Mouse (Mus musculus) embryonic facial prominence, embryonic 13.5 days (tissue): ENCODE data around the gene Cgnl1. TPM values are rescaled to one million over a fixed set of nuclear protein-coding genes. Genes with fewer than 3 reads are reported as not detected.
"Not testable (repeated sequence)": the region's sequence is repeated elsewhere in the genome, so short reads cannot be mapped to it uniquely, and the experiment has no call there.

Experiments
- ATAC-seq: fragments of 200-750 bp; cut with Nextera tagmentation; 2 replicates; pipeline ENCODE4 v1.8.0; 2017; ENCODE audit warnings: low read depth; ENCODE audit not compliant: insufficient number of reproducible peaks, insufficient read depth, low FRiP score, low TSS enrichment
- H3K27ac ChIP-seq: fragments of 300-500 bp; sonication (generic); 2 replicates; pipeline ENCODE4 v1.5.1; 2015; ENCODE audit warnings: moderate library complexity, mild to moderate bottlenecking, inconsistent platforms
- H3K27me3 ChIP-seq: fragments of 300-500 bp; sonication (generic); 2 replicates; pipeline ENCODE4 v1.6.1; 2015; ENCODE audit warnings: mild to moderate bottlenecking, inconsistent platforms
- H3K36me3 ChIP-seq: fragments of 300-500 bp; sonication (generic); 2 replicates; pipeline ENCODE4 v1.6.1; 2015; ENCODE audit warnings: mild to moderate bottlenecking, inconsistent platforms
- H3K4me1 ChIP-seq: fragments of 300-500 bp; sonication (generic); 2 replicates; pipeline ENCODE4 v1.6.1; 2015; ENCODE audit warnings: inconsistent platforms
- H3K4me2 ChIP-seq: fragments of 300-500 bp; sonication (generic); 2 replicates; pipeline ENCODE4 v1.6.1; 2015; ENCODE audit warnings: moderate library complexity, mild to moderate bottlenecking, inconsistent platforms
- H3K4me3 ChIP-seq: fragments of 300-500 bp; sonication (generic); 2 replicates; pipeline ENCODE4 v1.5.1; 2015; ENCODE audit warnings: mild to moderate bottlenecking, inconsistent platforms
- H3K9ac ChIP-seq: fragments of 300-500 bp; sonication (generic); 2 replicates; pipeline ENCODE4 v1.6.1; 2015; ENCODE audit warnings: mild to moderate bottlenecking, inconsistent platforms
- H3K9me3 ChIP-seq: fragments of 300-500 bp; sonication (generic); 2 replicates; pipeline ENCODE4 v1.6.1; 2016; ENCODE audit warnings: inconsistent platforms
- WGBS: fragments of 180-500 bp; shearing (Covaris S2); methylation state at CpG from one replicate; pipeline ENCODE4 v1.1.7; 2015; ENCODE audit warnings: mixed read lengths; 5-methylcytosine and 5-hydroxymethylcytosine counted together
- polyA plus RNA-seq: library from polyadenylated mRNA; unstranded; fragments of >200 nt; fragmentation: Nextera tagmentation; extraction: Ambion mirVana; gene quantifications from 2 replicates; pipeline ENCODE4 v1.2.1, GENCODE M21; 2015

Cgnl1 gene
- polyA plus RNA-seq, 1 experiment from 2014 or later, result 9.7 TPM

DNA sequence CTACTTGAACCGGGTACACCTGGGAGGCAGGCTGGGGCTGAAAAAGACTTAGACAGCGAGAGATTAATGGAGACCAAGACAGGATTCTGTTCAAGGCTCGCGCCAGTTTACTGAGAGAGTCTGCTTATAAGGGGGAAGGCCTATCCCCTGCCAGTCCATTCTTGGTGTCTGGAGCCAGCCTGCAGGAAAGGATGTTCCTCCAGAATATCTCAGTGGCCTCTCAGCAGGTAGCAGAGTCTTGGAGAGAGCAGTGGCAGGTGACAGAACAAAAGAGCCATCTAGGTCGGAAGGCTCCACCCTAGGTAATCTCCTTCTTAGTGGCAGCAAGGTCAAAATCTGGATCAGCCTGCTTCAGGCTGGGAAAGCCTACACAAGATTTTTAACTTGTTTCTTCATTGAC lies 151.3 kb downstream of the Cgnl1 start:
- not testable (repeated sequence) for ATAC-seq, H3K9ac ChIP-seq
- 83% methylated on average over 5 of the region's 5 CpGs for WGBS

DNA sequence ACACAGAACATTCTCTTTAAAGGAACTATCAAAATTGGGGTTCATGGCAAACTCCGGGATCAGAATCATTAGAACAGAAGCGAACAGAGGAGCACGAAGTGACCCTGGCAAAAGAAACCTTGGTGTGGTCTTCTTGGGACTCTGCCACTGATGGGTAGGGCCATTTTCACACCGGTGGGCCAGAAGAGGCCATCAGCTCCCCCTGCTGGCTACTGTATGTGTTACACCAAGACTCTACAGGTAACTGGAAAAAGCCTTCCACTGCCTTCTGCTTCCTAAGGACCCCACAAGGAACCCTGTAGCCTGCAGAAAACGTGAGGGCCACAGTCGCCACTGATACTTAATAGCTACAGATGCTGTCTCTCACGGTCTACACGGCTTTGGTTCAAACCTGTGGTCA lies 154.0 kb downstream of the Cgnl1 start:
- H3K9ac ChIP-seq, result no peak overlapping the region
- no peak overlapping the region for H3K4me3 ChIP-seq
- no peak for ATAC-seq
- H3K4me1 ChIP-seq, result no peaks in the 10 kb centered on the region
- 50% methylated on average over 8 of the region's 8 CpGs for WGBS
- H3K27me3 ChIP-seq, result no peaks in the 10 kb centered on the region
- H3K9me3 ChIP-seq, result no peaks in the 10 kb centered on the region
- no peak overlapping the region for H3K4me2 ChIP-seq
- H3K36me3 ChIP-seq, result no peaks in the 10 kb centered on the region
- H3K27ac ChIP-seq, result no peak overlapping the region

More for the DNA sequence above, 151.3 kb downstream of the Cgnl1 start:
- H3K9me3 ChIP-seq, H3K27me3 ChIP-seq, H3K4me1 ChIP-seq, H3K36me3 ChIP-seq, H3K4me3 ChIP-seq, H3K4me2 ChIP-seq, H3K27ac ChIP-seq: not testable (repeated sequence)

DNA sequence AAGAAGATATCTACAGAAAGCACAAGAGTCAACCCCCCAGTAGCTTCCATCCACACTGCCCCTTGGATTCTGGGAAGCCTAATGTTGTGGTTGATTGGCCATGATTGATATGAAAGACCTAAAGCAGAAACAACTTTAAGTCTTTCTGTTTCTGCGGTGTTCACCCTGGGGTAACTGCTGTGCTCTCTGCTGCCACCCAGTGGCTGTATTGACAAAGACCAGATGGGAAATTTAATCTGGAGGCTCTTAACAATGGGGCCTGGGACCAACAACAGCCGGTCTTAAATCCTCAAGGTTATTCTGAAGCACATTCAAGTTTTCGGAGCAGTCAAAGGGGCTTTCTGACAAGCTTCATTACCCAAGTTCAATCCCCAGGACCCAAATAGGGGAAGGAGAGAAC lies 155.2 kb downstream of the Cgnl1 start:
- Histone ChIP-seq H3K27ac (no peak overlapping the region), H3K27me3 (no peaks in the 10 kb centered on the region), H3K4me3 (no peak overlapping the region), H3K9me3 (no peaks in the 10 kb centered on the region), H3K36me3 (no peaks in the 10 kb centered on the region), H3K4me2 (no peak overlapping the region), H3K4me1 (no peaks in the 10 kb centered on the region), H3K9ac (no peak overlapping the region)
- ATAC-seq, result no peak
- 15% methylated on average over 3 of the region's 3 CpGs for WGBS

DNA sequence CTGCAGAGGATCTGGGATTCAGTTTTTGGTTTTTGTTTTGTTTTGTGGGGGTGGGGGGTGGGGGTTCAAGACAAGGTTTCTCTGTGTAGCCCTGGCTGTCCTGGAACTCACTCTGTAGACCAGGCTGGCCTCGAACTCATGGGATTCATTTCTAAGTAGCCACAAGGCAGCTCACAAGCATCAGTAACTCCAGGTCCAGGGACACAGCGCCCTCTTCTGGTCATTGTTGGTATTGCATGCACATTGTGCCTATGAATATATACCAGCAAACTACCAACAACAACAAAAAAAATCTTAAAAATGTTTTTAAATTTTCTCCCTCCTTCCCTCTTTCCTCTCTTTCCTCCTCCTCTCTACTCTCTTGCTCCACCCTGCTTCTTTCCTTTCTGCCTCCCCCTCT lies 156.8 kb downstream of the Cgnl1 start:
- no peak for ATAC-seq
- Histone ChIP-seq H3K9me3 (no peaks in the 10 kb centered on the region), H3K9ac (no peak overlapping the region), H3K4me1 (0 out of 2 replicates have a peak, but pooled peaks cover 1% of the 10 kb centered on the region), H3K4me3 (no peak overlapping the region), H3K27ac (no peak overlapping the region), H3K4me2 (no peak overlapping the region), H3K36me3 (no peaks in the 10 kb centered on the region), H3K27me3 (no peaks in the 10 kb centered on the region)
- WGBS, result 24% methylated on average over 2 of the region's 2 CpGs

DNA sequence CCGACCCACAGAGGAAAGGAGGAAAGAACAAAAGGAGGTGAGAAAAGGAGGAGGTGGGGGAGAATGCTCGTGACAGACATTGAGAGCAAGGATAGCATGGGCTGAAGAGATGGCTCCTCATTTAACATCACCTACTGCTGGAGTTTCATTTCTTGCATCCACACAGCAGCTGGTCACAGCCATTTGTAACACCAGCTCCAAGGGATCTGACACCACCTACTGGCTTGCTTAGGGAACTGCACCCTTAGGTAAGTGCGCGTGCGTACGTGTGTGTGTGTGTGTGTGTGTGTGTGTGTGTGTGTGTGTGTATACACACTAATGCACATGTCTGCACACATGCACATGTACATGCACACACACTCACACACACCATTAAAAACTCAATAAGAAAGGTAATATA lies 158.4 kb downstream of the Cgnl1 start:
- Histone ChIP-seq H3K27me3 (no peaks in the 10 kb centered on the region), H3K9me3 (no peaks in the 10 kb centered on the region), H3K36me3 (no peaks in the 10 kb centered on the region), H3K4me2 (no peak overlapping the region), H3K27ac (no peak overlapping the region), H3K4me3 (no peak overlapping the region), H3K9ac (no peak overlapping the region), H3K4me1 (0 out of 2 replicates have a peak, but pooled peaks cover 4% of the 10 kb centered on the region)
- WGBS, result 71% methylated on average over 6 of the region's 6 CpGs
- ATAC-seq, result no peak

DNA sequence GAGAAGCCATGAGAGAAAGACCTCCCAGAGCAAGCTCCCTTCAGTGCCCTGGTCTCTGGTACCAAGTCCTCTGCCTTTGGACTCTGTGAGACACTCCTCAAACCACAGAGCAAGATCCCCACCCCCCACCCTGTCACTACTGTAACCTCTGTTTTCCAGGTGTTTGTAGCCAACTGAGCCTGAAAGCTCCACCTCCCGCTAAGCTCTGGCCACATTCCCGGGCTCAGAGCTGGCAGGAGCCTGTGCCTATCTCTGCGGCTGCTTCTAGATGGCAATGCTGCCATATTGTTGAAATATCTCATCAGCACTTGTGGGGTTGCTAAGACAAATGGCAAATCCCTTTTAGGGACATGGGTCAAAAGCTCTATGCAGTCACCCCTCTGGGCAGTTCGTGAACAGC lies 159.5 kb downstream of the Cgnl1 start:
- Histone ChIP-seq H3K9me3 (no peaks in the 10 kb centered on the region), H3K27me3 (no peaks in the 10 kb centered on the region), H3K36me3 (no peaks in the 10 kb centered on the region), H3K9ac (no peak overlapping the region), H3K4me2 (no peak overlapping the region), H3K4me1 (0 out of 2 replicates have a peak, but pooled peaks cover 4% of the 10 kb centered on the region), H3K27ac (no peak overlapping the region), H3K4me3 (no peak overlapping the region)
- 74% methylated on average over 4 of the region's 4 CpGs for WGBS
- ATAC-seq, result no peak

DNA sequence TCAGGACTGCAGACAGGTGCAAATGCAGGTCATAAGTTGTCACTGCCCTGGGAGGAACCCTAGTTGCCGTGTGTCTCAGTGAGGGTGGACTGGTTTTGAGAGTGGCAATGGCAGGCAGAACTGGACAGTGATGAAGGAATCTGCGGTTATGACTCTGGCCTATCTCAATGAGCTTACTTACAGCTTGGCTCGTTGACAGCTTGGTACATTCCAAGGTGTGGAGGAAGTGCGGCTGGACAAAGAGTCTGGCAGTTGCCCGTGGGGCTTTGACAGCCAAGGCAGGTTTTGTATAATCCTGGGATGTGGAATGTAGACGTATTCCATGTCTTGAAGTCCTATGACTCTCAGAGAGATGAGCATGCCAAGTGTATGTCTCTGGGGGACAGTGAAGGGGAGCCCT lies 162.4 kb downstream of the Cgnl1 start:
- no peak for ATAC-seq
- no peaks in the 10 kb centered on the region for H3K27me3 ChIP-seq
- H3K36me3 ChIP-seq, result no peaks in the 10 kb centered on the region
- no peak overlapping the region for H3K27ac ChIP-seq
- H3K9me3 ChIP-seq, result no peaks in the 10 kb centered on the region
- H3K9ac ChIP-seq, result no peak overlapping the region
- WGBS, result 76% methylated on average over 6 of the region's 6 CpGs
- no peak overlapping the region for H3K4me2 ChIP-seq
- 0 out of 2 replicates have a peak, but pooled peaks cover 4% of the 10 kb centered on the region for H3K4me1 ChIP-seq
- H3K4me3 ChIP-seq, result no peak overlapping the region

DNA sequence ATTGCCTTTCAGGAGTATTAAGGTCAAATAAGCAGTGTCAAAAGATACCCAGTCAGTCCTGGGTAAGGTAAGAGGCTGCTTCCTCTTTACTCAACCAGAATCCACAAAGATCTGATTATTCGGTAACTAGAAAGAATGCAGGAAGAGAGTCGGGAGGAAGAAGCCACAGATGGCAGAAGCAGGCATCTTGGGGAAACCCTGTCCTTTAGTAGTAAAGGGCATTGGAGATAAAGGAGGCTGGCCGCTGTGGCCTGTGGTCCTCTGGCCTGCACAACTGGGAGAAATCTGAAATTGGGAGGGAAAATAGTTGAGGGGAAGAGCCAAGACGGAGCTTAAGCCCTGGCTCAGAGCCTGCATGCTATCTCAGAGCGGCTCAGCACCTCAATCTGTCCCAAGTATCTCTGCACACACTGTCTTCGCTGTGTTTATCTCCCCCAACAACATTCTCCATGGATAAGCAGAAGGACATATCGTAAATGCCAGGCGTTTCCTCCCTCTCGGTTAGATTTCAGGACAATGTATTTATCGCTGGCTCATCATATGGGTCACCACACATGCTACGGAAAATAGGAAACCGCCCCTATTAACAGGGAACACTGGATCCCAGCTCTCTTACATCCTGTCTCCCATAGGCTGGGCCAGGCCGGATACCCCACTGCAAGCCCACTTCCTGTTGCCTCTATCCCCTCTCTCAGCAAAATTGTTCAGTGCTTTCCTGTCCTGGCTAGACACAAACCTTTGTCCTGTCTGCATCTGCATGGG lies 164.9 kb downstream of the Cgnl1 start:
- Histone ChIP-seq H3K4me2 (no peak overlapping the region), H3K27me3 (no peaks in the 10 kb centered on the region), H3K27ac (no peak overlapping the region), H3K4me3 (no peak overlapping the region), H3K36me3 (no peaks in the 10 kb centered on the region), H3K9ac (no peak overlapping the region), H3K9me3 (no peaks in the 10 kb centered on the region), H3K4me1 (0 out of 2 replicates have a peak, but pooled peaks cover 4% of the 10 kb centered on the region)
- WGBS, result 73% methylated on average over 13 of the region's 13 CpGs
- no peak for ATAC-seq

DNA sequence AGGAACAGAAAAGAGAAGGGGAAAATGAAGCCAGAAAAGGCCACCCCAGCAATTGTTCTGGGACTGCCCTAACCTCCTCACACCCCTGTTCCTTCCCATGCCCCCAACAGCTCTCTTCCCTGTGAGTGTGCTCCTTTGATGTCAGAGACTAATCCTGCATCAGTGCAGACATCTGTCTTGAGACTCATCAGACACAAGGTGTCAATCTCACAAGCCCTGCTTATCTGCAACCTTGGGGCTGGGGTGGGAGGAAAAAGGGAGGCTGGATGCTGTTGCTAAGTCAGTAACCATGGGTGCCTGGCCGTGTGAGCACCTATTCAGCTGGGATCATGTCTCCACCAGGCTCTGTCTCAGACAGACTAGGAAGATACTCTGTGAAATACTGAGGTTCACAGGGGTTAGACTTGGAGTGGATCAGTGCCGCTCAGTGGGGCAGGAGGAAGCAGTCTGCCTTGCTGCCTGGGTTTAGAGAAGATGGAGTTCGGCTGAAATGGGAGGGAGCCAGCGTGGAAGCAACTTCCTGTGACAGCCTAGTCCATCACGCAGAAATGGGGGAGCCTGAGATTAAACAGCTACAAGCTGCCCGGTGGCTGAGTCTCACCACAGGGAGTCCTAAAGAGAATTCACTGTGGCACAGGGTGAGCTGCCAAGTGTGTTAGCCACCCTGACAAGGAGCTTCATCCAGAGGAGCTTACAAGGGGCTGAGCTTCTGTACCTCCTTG lies 166.3 kb downstream of the Cgnl1 start:
- Histone ChIP-seq H3K27ac (no peak overlapping the region), H3K4me3 (no peak overlapping the region), H3K4me1 (0 out of 2 replicates have a peak, but pooled peaks cover 4% of the 10 kb centered on the region), H3K9me3 (no peaks in the 10 kb centered on the region), H3K27me3 (no peaks in the 10 kb centered on the region), H3K9ac (no peak overlapping the region), H3K4me2 (no peak overlapping the region), H3K36me3 (no peaks in the 10 kb centered on the region)
- WGBS, result 54% methylated on average over 6 of the region's 6 CpGs
- no peak for ATAC-seq

DNA sequence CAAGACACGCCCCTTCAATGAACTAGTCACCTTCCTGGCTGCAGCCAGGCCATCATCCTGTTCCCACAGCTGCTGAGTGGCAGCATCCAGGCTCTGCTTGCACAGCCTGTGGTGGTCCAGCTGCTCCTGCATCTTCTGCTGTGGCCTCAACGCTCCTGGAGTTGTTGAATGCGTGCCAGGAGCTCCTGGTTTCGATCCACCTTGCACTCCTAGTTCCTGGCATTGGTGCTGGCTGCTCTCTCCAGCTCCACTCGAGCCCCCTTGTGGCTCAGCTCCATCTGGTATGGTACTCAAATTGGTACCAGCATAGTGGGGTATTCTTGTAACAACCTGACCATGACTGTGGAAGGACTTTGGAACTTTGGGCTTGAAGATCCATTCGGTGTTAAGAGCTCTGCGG lies 171.5 kb downstream of the Cgnl1 start:
- Histone ChIP-seq H3K4me1 (peaks cover 7% of the 10 kb centered on the region; the same call in 1 of the 2 replicates), H3K27ac (no peak overlapping the region), H3K4me2 (no peak overlapping the region), H3K36me3 (no peaks in the 10 kb centered on the region), H3K4me3 (no peak overlapping the region), H3K9ac (no peak overlapping the region), H3K9me3 (no peaks in the 10 kb centered on the region), H3K27me3 (no peaks in the 10 kb centered on the region; the same call in 1 of the 2 replicates)
- 74% methylated on average over 7 of the region's 7 CpGs for WGBS
- ATAC-seq, result no peak

DNA sequence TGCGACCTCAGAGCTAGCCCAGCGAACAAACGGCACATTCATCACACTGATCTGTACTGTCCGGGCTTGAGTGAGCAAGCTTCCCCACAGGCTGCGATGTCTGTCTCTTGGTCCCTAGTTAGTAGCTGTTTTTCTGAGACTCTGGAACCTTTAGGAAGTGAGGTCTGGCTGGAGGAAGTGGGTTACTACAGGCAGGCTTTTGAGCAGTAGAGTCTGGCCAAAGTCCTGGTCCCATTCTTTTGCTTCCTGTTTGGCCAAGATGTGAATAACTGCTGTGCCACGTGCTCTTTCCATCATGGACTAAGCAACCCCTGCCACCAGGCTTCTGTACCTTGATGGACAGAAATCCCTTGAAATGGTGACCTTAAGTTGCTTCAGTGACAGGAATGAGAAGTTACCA lies 174.5 kb downstream of the Cgnl1 start:
- no peak for ATAC-seq
- H3K4me2 ChIP-seq, result no peak overlapping the region
- H3K9me3 ChIP-seq, result no peaks in the 10 kb centered on the region
- no peak overlapping the region for H3K9ac ChIP-seq
- H3K4me3 ChIP-seq, result no peak overlapping the region
- 51% methylated on average over 6 of the region's 6 CpGs for WGBS
- no peak overlapping the region for H3K27ac ChIP-seq
- H3K4me1 ChIP-seq, result peaks cover 18% of the 10 kb centered on the region
- peaks cover 1% of the 10 kb centered on the region for H3K27me3 ChIP-seq
- no peaks in the 10 kb centered on the region for H3K36me3 ChIP-seq
